Mouse (Mus musculus): ENCODE results near the gene 1700001K19Rik. TPM values are rescaled to one million over a fixed set of nuclear protein-coding genes. Genes with fewer than 3 reads are reported as not detected.
"Not testable (repeated sequence)": the region's sequence is repeated elsewhere in the genome, so short reads cannot be mapped to it uniquely, and the experiment has no call there.

The 1700001K19Rik gene
- polyA plus RNA-seq (2016; fragmentation: Nextera tagmentation; extraction: Ambion mirVana), result 0.34 TPM in 1 of 2 replicates, not detected in the other

GRCm38 (mm10) chr12:110682561-110683299 is at the start of gene 1700001K19Rik:
Gene 1700001K19Rik, minus strand, starts transcription at chr12:110682619.
- no peak within 1 kb of the TSS for H3K27ac ChIP-seq
- H3K36me3 ChIP-seq, result peaks cover 31% of the 10 kb centered on the region
- WGBS, result 77% methylated on average over 9 of the region's 9 CpGs
- no peak within 1 kb of the TSS for H3K4me3 ChIP-seq
- H3K9me3 ChIP-seq, result no peaks in the 10 kb centered on the region
- H3K27me3 ChIP-seq (ENCODE audit: insufficient read depth, poor library complexity, severe bottlenecking), result no peaks in the 10 kb centered on the region
- DNase-seq (ENCODE audit: low spot score), result no peak
- peaks cover 4% of the 10 kb centered on the region for H3K4me1 ChIP-seq (replicated peaks)

GRCm38 (mm10) chr12:110726428-110726827 is 44.0 kb upstream of the 1700001K19Rik start:
- no peak for DNase-seq (ENCODE audit: low spot score)
- no peaks in the 10 kb centered on the region for H3K27me3 ChIP-seq (ENCODE audit: insufficient read depth, poor library complexity, severe bottlenecking)
- H3K4me1 ChIP-seq (replicated peaks), result no peaks in the 10 kb centered on the region
- 75% methylated on average over 1 of the region's 1 CpGs for WGBS
- H3K27ac ChIP-seq, result no peak overlapping the region
- no peak overlapping the region for H3K4me3 ChIP-seq
- H3K36me3 ChIP-seq, result no peaks in the 10 kb centered on the region
- no peaks in the 10 kb centered on the region for H3K9me3 ChIP-seq

GRCm38 (mm10) chr12:110725489-110725888 is 43.1 kb upstream of the 1700001K19Rik start:
- Histone ChIP-seq H3K4me3 (no peak overlapping the region), H3K27me3 (ENCODE audit: insufficient read depth, poor library complexity, severe bottlenecking) (no peaks in the 10 kb centered on the region), H3K9me3 (no peaks in the 10 kb centered on the region), H3K27ac (no peak overlapping the region), H3K36me3 (no peaks in the 10 kb centered on the region), H3K4me1 (replicated peaks) (no peaks in the 10 kb centered on the region)
- no peak for DNase-seq (ENCODE audit: low spot score)
- 87% methylated on average over 5 of the region's 5 CpGs for WGBS

DNA sequence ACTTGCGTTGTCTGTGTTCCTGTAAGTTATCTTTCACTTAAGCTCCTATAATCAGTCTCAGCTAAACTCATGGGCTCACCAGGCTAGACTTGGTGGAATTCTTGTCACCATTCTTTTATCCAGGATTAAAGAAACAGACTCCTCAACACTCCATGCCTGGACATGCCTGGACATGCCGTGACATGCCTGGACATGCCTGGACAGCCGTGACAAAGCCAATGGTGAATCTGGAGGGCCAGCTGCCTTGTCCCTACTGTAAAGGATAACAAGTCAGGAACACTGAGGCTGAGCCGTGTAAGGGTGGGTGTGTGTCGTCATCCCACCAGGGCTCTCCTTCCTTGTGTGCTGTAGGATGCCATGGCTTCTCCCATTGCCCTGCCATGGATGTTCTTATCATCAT is 42.6 kb upstream of the 1700001K19Rik start:
- H3K27ac ChIP-seq, result no peak overlapping the region
- WGBS, result 93% methylated on average over 5 of the region's 5 CpGs
- H3K4me1 ChIP-seq (replicated peaks), result no peaks in the 10 kb centered on the region
- H3K27me3 ChIP-seq (ENCODE audit: insufficient read depth, poor library complexity, severe bottlenecking), result peaks cover under 1% of the 10 kb centered on the region; the same call in 1 of the 2 replicates
- DNase-seq (ENCODE audit: low spot score), result no peak
- H3K9me3 ChIP-seq, result no peaks in the 10 kb centered on the region
- no peaks in the 10 kb centered on the region for H3K36me3 ChIP-seq
- H3K4me3 ChIP-seq, result no peak overlapping the region

GRCm38 (mm10) chr12:110716004-110716403 is 33.6 kb upstream of the 1700001K19Rik start:
- no peaks in the 10 kb centered on the region for H3K36me3 ChIP-seq
- 26% methylated on average over 5 of the region's 5 CpGs for WGBS
- H3K4me3 ChIP-seq, result no peak overlapping the region
- peaks cover 5% of the 10 kb centered on the region; the same call in 1 of the 2 replicates for H3K9me3 ChIP-seq
- H3K4me1 ChIP-seq (replicated peaks), result peaks cover 6% of the 10 kb centered on the region; the same call in 1 of the 2 replicates
- H3K27me3 ChIP-seq (ENCODE audit: insufficient read depth, poor library complexity, severe bottlenecking), result peaks cover 15% of the 10 kb centered on the region
- H3K27ac ChIP-seq, result no peak overlapping the region
- DNase-seq (ENCODE audit: low spot score), result no peak

DNA sequence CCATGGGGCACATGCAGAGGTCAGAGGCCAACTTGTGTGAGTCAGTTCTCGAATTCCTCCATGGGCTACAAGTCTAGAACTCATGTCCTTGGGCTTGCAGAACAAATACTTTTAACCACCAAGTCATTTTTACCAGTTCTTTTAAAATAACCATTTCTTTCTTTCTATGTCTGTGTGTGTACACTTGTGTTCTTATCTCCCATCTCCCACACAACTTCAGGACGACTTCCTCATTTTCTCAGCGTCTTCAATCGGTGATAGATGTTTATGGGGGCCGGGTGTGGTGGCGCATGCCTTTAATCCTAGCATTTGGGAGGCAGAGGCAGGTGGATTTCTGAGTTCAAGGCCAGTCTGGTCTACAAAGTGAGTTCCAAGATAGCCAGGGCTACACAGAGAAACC is 31.8 kb upstream of the 1700001K19Rik start:
- H3K27me3 ChIP-seq (ENCODE audit: insufficient read depth, poor library complexity, severe bottlenecking), result peaks cover 6% of the 10 kb centered on the region
- 94% methylated on average over 6 of the region's 6 CpGs for WGBS
- H3K4me3 ChIP-seq, result no peak overlapping the region
- peaks cover 5% of the 10 kb centered on the region; the same call in 1 of the 2 replicates for H3K9me3 ChIP-seq
- DNase-seq (ENCODE audit: low spot score), result no peak
- H3K27ac ChIP-seq, result no peak overlapping the region
- peaks cover 6% of the 10 kb centered on the region; the same call in 1 of the 2 replicates for H3K4me1 ChIP-seq (replicated peaks)
- H3K36me3 ChIP-seq, result no peaks in the 10 kb centered on the region

- H3K36me3 ChIP-seq, result no peaks in the 10 kb centered on the region
- no peak overlapping the region for H3K27ac ChIP-seq
- peaks cover 6% of the 10 kb centered on the region; the same call in 1 of the 2 replicates for H3K4me1 ChIP-seq (replicated peaks)
Measured at GRCm38 (mm10) chr12:110713784-110714183, 31.4 kb upstream of the 1700001K19Rik start.

GRCm38 (mm10) chr12:110711270-110711669 is 28.9 kb upstream of the 1700001K19Rik start:
- H3K27ac ChIP-seq, result no peak overlapping the region
- peaks cover 6% of the 10 kb centered on the region; the same call in 1 of the 2 replicates for H3K27me3 ChIP-seq (ENCODE audit: insufficient read depth, poor library complexity, severe bottlenecking)
- H3K4me3 ChIP-seq, result no peak overlapping the region
- DNase-seq (ENCODE audit: low spot score), result no peak
- H3K9me3 ChIP-seq, result peaks cover 5% of the 10 kb centered on the region; the same call in 1 of the 2 replicates
- peaks cover 17% of the 10 kb centered on the region for H3K4me1 ChIP-seq (replicated peaks)
- no peaks in the 10 kb centered on the region for H3K36me3 ChIP-seq
- 72% methylated on average over 5 of the region's 5 CpGs for WGBS

More at GRCm38 (mm10) chr12:110713784-110714183, 31.4 kb upstream of the 1700001K19Rik start:
- Histone ChIP-seq H3K4me3 (no peak overlapping the region), H3K27me3 (ENCODE audit: insufficient read depth, poor library complexity, severe bottlenecking) (0 out of 2 replicates have a peak, but pooled peaks cover 4% of the 10 kb centered on the region), H3K9me3 (peaks cover 5% of the 10 kb centered on the region; the same call in 1 of the 2 replicates)
- 96% methylated on average over 6 of the region's 6 CpGs for WGBS
- no peak for DNase-seq (ENCODE audit: low spot score)

DNA sequence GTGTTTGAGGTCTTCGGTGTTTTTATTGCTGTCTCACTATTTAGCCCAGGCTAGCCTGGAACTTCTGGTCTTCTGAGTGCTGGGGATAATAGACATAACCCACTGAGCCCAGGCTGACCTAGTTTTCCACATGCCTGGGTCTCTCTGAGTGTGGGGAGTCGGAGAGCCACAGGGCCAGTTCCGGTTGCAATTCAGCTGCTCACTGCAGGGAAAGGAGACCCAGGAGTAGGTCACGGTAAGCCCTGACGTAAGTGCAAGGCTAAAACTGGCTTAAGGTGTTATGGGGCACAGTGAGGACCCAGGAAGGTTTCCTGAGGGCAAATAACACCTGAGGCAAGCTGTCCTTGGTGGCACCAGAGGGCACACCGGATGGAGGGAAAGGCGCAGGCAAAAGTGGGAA is 25.0 kb upstream of the 1700001K19Rik start:
- DNase-seq (ENCODE audit: low spot score), result no peak
- peaks cover 19% of the 10 kb centered on the region for H3K4me1 ChIP-seq (replicated peaks)
- no peaks in the 10 kb centered on the region for H3K36me3 ChIP-seq
- H3K27ac ChIP-seq, result no peak overlapping the region
- H3K27me3 ChIP-seq (ENCODE audit: insufficient read depth, poor library complexity, severe bottlenecking), result peaks cover 11% of the 10 kb centered on the region; the same call in 1 of the 2 replicates
- WGBS, result 89% methylated on average over 7 of the region's 7 CpGs
- H3K4me3 ChIP-seq, result peak overlapping the region; percentile 54; the same call in 1 of the 2 replicates
- no peaks in the 10 kb centered on the region for H3K9me3 ChIP-seq

DNA sequence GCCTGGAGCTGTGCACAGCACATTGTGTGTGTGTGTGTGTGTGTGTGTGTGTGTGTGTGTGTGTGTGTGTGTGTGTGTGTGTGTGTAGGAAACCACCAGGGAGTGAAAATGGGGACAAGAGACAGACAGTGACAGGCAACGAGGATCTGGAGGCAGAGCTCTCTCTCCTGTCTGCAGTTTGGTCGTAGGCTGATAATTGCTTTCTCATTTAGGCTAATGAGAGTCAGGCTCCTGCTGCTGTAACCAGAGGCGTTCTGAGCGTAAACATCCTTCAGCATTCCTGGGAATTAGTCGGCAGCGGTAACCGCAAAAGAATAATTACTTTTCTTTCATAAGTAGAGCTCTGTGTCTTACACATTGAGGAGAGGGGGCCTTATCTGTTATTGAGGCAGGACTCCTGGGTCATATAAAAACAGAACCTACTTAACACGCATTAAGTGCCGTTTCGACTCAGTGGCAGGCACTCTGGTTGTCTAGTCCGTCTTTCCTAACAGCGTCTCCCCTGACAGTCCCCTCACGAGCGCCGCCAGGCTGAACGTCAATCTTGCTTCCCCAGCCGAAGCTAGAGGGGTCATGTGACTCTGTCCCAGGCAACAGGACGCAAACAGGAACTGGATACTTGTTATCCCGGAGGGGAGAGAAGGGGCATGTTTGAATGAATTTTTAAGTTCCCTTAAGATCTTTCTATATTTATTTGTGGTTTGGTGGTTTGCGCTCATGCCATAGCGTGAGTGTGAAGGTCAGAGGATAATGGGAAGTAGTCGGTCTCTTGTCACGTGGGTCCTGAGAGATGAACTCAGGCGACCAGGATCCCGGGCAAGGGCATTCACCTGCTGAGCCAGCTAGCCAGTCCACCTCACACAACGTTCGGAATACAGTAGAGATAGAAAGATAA is 24.2 kb upstream of the 1700001K19Rik start:
- Histone ChIP-seq H3K9me3 (no peaks in the 10 kb centered on the region), H3K36me3 (no peaks in the 10 kb centered on the region), H3K4me1 (replicated peaks) (peaks cover 27% of the 10 kb centered on the region), H3K27ac (peak overlapping the region; percentile 57), H3K4me3 (peak overlapping the region; percentile 54), H3K27me3 (ENCODE audit: insufficient read depth, poor library complexity, severe bottlenecking) (peaks cover 11% of the 10 kb centered on the region; the same call in 1 of the 2 replicates)
- peak; percentile 71 for DNase-seq (ENCODE audit: low spot score)
- WGBS, result 2% methylated on average over 27 of the region's 27 CpGs

DNA sequence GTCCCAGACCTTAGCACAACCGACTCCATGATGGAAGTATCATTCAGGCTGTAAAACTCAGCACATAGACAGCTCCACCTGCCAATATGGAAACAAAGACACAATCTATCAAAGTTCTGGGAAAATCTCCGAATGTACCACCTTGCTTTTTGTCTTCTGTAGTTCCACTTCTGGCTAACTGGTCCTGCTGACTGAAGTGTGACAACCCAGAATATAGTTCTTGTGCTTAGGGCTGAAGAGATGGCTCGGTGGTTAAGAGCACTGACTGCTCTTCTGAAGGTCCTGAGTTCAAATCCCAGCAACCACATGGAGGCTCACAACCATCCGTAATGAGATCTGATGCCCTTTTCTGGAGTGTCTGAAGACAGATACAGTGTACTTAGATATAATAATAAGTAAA is 23.0 kb upstream of the 1700001K19Rik start:
- not testable (repeated sequence) for H3K9me3 ChIP-seq

DNA sequence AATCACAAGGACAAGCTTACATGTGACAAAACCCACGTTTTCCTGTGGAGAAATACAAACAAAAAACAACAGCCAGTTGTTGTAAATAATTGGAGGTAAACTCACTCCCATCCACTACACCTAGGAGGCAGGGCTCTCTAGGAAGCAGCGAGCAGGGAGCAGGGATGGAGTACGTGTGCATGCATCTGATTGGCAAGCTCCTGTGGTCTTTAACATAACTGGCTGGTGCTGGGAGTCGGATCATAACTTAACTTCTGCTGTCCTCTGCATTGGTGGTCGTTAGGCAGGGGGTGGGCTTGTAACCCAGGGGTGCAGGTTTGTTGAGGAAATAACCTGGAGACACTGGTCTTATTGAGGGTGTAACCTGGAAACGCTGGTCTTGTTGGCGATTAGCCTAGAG is 21.3 kb upstream of the 1700001K19Rik start:
- Histone ChIP-seq H3K27me3 (ENCODE audit: insufficient read depth, poor library complexity, severe bottlenecking) (peaks cover 11% of the 10 kb centered on the region; the same call in 1 of the 2 replicates), H3K4me3 (no peak overlapping the region), H3K27ac (no peak overlapping the region), H3K9me3 (no peaks in the 10 kb centered on the region), H3K4me1 (replicated peaks) (peaks cover 44% of the 10 kb centered on the region), H3K36me3 (no peaks in the 10 kb centered on the region)
- no peak for DNase-seq (ENCODE audit: low spot score)
- WGBS, result 73% methylated on average over 7 of the region's 7 CpGs

More for the DNA sequence above, 23.0 kb upstream of the 1700001K19Rik start:
- not testable (repeated sequence) for H3K36me3 ChIP-seq; H3K4me3 ChIP-seq; H3K27ac ChIP-seq; DNase-seq (ENCODE audit: low spot score)
- 86% methylated on average over 4 of the region's 4 CpGs for WGBS
- Histone ChIP-seq H3K27me3 (ENCODE audit: insufficient read depth, poor library complexity, severe bottlenecking) (peaks cover 11% of the 10 kb centered on the region; the same call in 1 of the 2 replicates), H3K4me1 (replicated peaks) (peaks cover 39% of the 10 kb centered on the region)

Data from hindbrain, embryonic 10.5 days (tissue).